Mouse (Mus musculus): ENCODE results near the gene 5730409E04Rik. TPM values are rescaled to one million over a fixed set of nuclear protein-coding genes. Genes with fewer than 3 reads are reported as not detected.

Gene 5730409E04Rik
- polyA plus RNA-seq, 1 experiment from 2014 or later, result 1.8 TPM

GRCm38 (mm10) chr4:126644333-126644963, 34.8 kb downstream of the 5730409E04Rik start:
- Histone ChIP-seq H3K36me3 (ENCODE audit: control insufficient read depth, insufficient read depth, low read length) (no peaks in the 10 kb centered on the region), H3K4me1 (ENCODE audit: control insufficient read depth, insufficient read depth, low read length) (no peaks in the 10 kb centered on the region), H3K4me2 (ENCODE audit: low read depth) (no peak overlapping the region), H3K27ac (ENCODE audit: low read depth, low read length) (no peak overlapping the region), H3K9ac (ENCODE audit: low read length) (no peak overlapping the region), H3K27me3 (ENCODE audit: control insufficient read depth, insufficient read depth, low read length) (no peaks in the 10 kb centered on the region), H3K4me3 (ENCODE audit: low read depth, low read length) (no peak overlapping the region), H3K9me3 (ENCODE audit: control insufficient read depth, low read length) (no peaks in the 10 kb centered on the region)
- ATAC-seq (ENCODE audit: insufficient read depth, low FRiP score, low TSS enrichment), result no peak
- WGBS, result 80% methylated on average over 10 of the region's 10 CpGs
- no peak for DNase-seq (ENCODE audit: low spot score)

GRCm38 (mm10) chr4:126647996-126648910, 38.6 kb downstream of the 5730409E04Rik start:
- WGBS, result 58% methylated on average over 24 of the region's 24 CpGs
- Histone ChIP-seq H3K4me3 (ENCODE audit: low read depth, low read length) (no peak overlapping the region), H3K4me1 (ENCODE audit: control insufficient read depth, insufficient read depth, low read length) (no peaks in the 10 kb centered on the region), H3K27me3 (ENCODE audit: control insufficient read depth, insufficient read depth, low read length) (no peaks in the 10 kb centered on the region), H3K36me3 (ENCODE audit: control insufficient read depth, insufficient read depth, low read length) (no peaks in the 10 kb centered on the region), H3K4me2 (ENCODE audit: low read depth) (no peak overlapping the region), H3K9ac (ENCODE audit: low read length) (no peak overlapping the region), H3K27ac (ENCODE audit: low read depth, low read length) (no peak overlapping the region), H3K9me3 (ENCODE audit: control insufficient read depth, low read length) (no peaks in the 10 kb centered on the region)
- no peak for DNase-seq (ENCODE audit: low spot score)
- no peak for ATAC-seq (ENCODE audit: insufficient read depth, low FRiP score, low TSS enrichment)

- Histone ChIP-seq H3K27me3 (ENCODE audit: control insufficient read depth, insufficient read depth, low read length) (no peaks in the 10 kb centered on the region), H3K27ac (ENCODE audit: low read depth, low read length) (no peak overlapping the region), H3K9me3 (ENCODE audit: control insufficient read depth, low read length) (no peaks in the 10 kb centered on the region), H3K4me1 (ENCODE audit: control insufficient read depth, insufficient read depth, low read length) (no peaks in the 10 kb centered on the region), H3K9ac (ENCODE audit: low read length) (no peak overlapping the region), H3K4me2 (ENCODE audit: low read depth) (no peak overlapping the region), H3K4me3 (ENCODE audit: low read depth, low read length) (no peak overlapping the region), H3K36me3 (ENCODE audit: control insufficient read depth, insufficient read depth, low read length) (no peaks in the 10 kb centered on the region)
- no peak for DNase-seq (ENCODE audit: low spot score)
- 80% methylated on average over 5 of the region's 5 CpGs for WGBS
- ATAC-seq (ENCODE audit: insufficient read depth, low FRiP score, low TSS enrichment), result no peak
Observed at GRCm38 (mm10) chr4:126653148-126653547, 43.5 kb downstream of the 5730409E04Rik start.

- Histone ChIP-seq H3K36me3 (ENCODE audit: control insufficient read depth, insufficient read depth, low read length) (no peaks in the 10 kb centered on the region), H3K27me3 (ENCODE audit: control insufficient read depth, insufficient read depth, low read length) (no peaks in the 10 kb centered on the region), H3K4me2 (ENCODE audit: low read depth) (no peak overlapping the region), H3K9ac (ENCODE audit: low read length) (no peak overlapping the region), H3K4me3 (ENCODE audit: low read depth, low read length) (no peak overlapping the region), H3K4me1 (ENCODE audit: control insufficient read depth, insufficient read depth, low read length) (no peaks in the 10 kb centered on the region), H3K9me3 (ENCODE audit: control insufficient read depth, low read length) (no peaks in the 10 kb centered on the region), H3K27ac (ENCODE audit: low read depth, low read length) (no peak overlapping the region)
- no peak for ATAC-seq (ENCODE audit: insufficient read depth, low FRiP score, low TSS enrichment)
- DNase-seq (ENCODE audit: low spot score), result peak; percentile 68
- 12% methylated on average over 9 of the region's 9 CpGs for WGBS
Observed at GRCm38 (mm10) chr4:126655356-126655755, 45.7 kb downstream of the 5730409E04Rik start.

GRCm38 (mm10) chr4:126661249-126661648, 51.6 kb downstream of the 5730409E04Rik start:
- no peaks in the 10 kb centered on the region for H3K4me1 ChIP-seq (ENCODE audit: control insufficient read depth, insufficient read depth, low read length)
- no peaks in the 10 kb centered on the region for H3K9me3 ChIP-seq (ENCODE audit: control insufficient read depth, low read length)
- 82% methylated on average over 7 of the region's 7 CpGs for WGBS
- H3K27ac ChIP-seq (ENCODE audit: low read depth, low read length), result no peak overlapping the region
- H3K4me2 ChIP-seq (ENCODE audit: low read depth), result no peak overlapping the region
- no peak overlapping the region for H3K9ac ChIP-seq (ENCODE audit: low read length)
- no peaks in the 10 kb centered on the region for H3K36me3 ChIP-seq (ENCODE audit: control insufficient read depth, insufficient read depth, low read length)
- no peak overlapping the region for H3K4me3 ChIP-seq (ENCODE audit: low read depth, low read length)
- ATAC-seq (ENCODE audit: insufficient read depth, low FRiP score, low TSS enrichment), result no peak
- H3K27me3 ChIP-seq (ENCODE audit: control insufficient read depth, insufficient read depth, low read length), result no peaks in the 10 kb centered on the region
- no peak for DNase-seq (ENCODE audit: low spot score)

Small RNAs within 50 kb of the gene (microRNA-seq; reads per million reads assigned to microRNA genes)
- gene Mir7119, result 1.3 reads per million

Other genes with a start within 250 kb of the 5730409E04Rik start
- 9.8 and 14.6 TPM in 2 replicates for gene Ago3, start 180.3 kb upstream of the 5730409E04Rik start, polyA plus RNA-seq (2014; fragmentation: Nextera tagmentation; extraction: Ambion mirVana)
- 23.2 and 26.3 TPM in 2 replicates for gene Ago1, start 141.2 kb upstream of the 5730409E04Rik start, polyA plus RNA-seq (2014; fragmentation: Nextera tagmentation; extraction: Ambion mirVana)
- 3.4 TPM in 2 replicates for gene Ago4, start 76.3 kb upstream of the 5730409E04Rik start, polyA plus RNA-seq (2014; fragmentation: Nextera tagmentation; extraction: Ambion mirVana)
- gene Clspn, start 52.9 kb upstream of the 5730409E04Rik start, polyA plus RNA-seq (2014; fragmentation: Nextera tagmentation; extraction: Ambion mirVana), result 37.9 and 43.6 TPM in 2 replicates
- gene Psmb2, start 67.8 kb downstream of the 5730409E04Rik start, polyA plus RNA-seq (2014; fragmentation: Nextera tagmentation; extraction: Ambion mirVana), result 529 and 539 TPM in 2 replicates
- 0.11 TPM in 2 replicates for gene Tfap2e, start 126.4 kb downstream of the 5730409E04Rik start, polyA plus RNA-seq (2014; fragmentation: Nextera tagmentation; extraction: Ambion mirVana)
- gene Ncdn, start 143.6 kb downstream of the 5730409E04Rik start, polyA plus RNA-seq (2014; fragmentation: Nextera tagmentation; extraction: Ambion mirVana), result 39.8 and 41.9 TPM in 2 replicates
- 32.4 and 34.2 TPM in 2 replicates for gene AU040320, start 143.7 kb downstream of the 5730409E04Rik start, polyA plus RNA-seq (2014; fragmentation: Nextera tagmentation; extraction: Ambion mirVana)

All from neural tube, embryonic 11.5 days (tissue).